Mouse (Mus musculus): ENCODE measurements around the gene Dnah2.

Gene Dnah2

DNA sequence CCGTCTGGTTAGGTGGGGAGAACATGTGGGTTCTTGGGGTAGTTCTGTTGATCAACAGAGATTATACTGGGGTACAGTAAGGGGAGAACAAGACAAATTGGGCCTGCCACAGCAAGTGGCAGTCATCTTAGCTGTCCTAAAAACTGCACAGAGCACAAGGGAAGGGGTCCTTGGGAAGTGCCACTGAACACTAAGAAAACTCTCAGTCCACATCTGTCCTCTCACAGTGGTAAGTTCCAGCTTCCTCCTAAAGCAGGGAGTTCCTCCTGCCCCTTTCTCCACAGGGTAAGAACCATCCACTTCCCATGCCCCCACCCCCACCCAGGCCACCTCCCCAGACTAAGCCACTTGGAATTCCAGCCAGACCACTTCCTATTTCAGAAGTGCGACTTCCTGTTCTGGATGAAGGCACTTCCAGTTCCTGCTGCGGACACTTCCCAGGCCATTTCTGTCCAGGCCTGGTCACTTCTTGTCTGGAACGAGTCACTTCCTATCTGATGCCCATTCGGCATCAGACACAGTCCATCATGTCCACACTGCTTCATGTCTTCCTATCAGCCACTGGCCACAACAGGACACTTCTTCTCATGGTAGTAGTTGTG is 5.7 kb upstream of the Dnah2 start:
- CTCF ChIA-PET: interaction anchor here in 2 of 4 experiments (0.7 to 0.8 kb wide), 3 partner anchors 33 to 200 kb away, joined by 3 to 4 read pairs (median 4); no protein-coding TSS in a partner anchor
- POLR2A ChIA-PET: interaction anchor here in 1 of 4 experiments (0.7 to 21.3 kb wide), 7 partner anchors 11 to 614 kb away, joined by 3 to 263 read pairs (median 3); partner anchors contain the start of genes Trp53 and Wrap53

DNA sequence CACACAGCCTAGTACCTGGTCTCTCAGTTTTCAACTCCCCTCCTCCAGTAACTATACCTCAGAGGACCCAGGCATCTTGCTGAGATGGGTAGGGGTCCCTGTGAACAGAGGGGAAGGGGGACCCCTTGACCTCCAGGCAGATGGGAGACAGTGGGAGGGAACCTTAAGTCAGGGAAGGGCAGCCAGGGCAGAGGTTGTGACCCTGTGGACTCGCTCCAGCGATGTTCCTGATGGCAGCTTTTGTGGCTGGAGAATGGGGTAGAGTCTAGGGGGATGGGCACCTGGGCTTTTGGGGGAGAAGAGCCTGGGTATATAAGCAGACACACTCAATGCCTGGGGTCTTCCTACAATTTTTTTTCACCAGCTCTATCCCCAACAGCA is 4.4 kb upstream of the Dnah2 start:
- CTCF ChIA-PET: interaction anchor here in 1 of 4 experiments (0.5 kb wide), 2 partner anchors 37 to 59 kb away, joined by 4 to 8 read pairs; no protein-coding TSS in a partner anchor
- POLR2A ChIA-PET: interaction anchor here in 3 of 4 experiments (0.7 to 21.3 kb wide), 9 partner anchors 8 to 334 kb away, joined by 3 to 263 read pairs (median 6); partner anchors contain the start of genes Trp53 (in 1 of the 3) and Wrap53 (in 1 of the 3)

DNA sequence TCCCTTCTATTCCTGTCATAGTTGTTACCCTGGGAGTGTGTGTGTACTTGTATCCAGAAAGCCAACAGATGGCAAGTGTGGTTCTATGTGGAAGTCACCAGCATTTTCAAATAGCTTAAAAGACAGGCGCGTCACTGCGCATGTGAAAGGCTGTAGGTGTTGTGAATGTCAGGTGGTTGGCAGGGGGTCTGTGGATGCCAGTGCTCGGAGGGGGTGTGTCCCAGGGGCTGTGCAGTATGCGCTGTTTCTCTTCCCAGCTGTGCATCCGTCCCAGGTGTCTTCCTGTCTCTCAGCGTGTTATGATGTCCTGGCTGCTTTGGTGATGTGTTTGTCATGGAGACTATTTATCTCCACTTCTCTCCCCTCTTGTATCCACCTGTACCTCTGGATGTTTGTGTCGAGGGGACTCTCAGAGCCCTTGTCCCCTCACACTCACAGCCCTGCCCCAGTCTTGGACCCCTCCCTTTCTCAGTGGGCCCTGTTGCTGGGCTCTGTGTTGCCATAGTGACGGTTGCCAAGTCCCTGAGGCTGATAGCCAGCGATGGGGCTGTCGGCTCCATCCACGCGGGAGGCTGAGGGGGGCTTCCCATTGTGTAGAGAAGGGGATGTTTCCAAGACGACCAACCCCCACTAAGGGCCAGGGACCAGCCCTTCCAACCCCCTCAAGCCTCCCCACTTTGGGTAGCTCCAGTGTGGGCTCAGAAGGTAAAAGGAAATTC is 3.9 kb upstream of the Dnah2 start:
- ChIA-PET POLR2A (interaction anchor here in 3 of 4 experiments (0.6 to 10.6 kb wide), 9 partner anchors 7 to 36 kb away, joined by 3 to 110 read pairs (median 6); partner anchors contain the start of genes Trp53 (in 2 of the 3), Wrap53 (in 2 of the 3) and Efnb3 (in 1 of the 3)), CTCF (interaction anchor here in 1 of 4 experiments (0.5 kb wide), 2 partner anchors 37 to 60 kb away, joined by 4 to 8 read pairs; no protein-coding TSS in a partner anchor)

- ChIA-PET POLR2A (interaction anchor here in 3 of 4 experiments (0.5 to 10.6 kb wide), 12 partner anchors 9 to 154 kb away, joined by 3 to 110 read pairs (median 6); partner anchors contain the start of genes Efnb3 (in 2 of the 3), Trp53 (in 2 of the 3) and Wrap53 (in 2 of the 3)), CTCF (interaction anchor here in 2 of 4 experiments (0.6 to 0.9 kb wide), 3 partner anchors 8 to 166 kb away, joined by 3 to 4 read pairs (median 3); no protein-coding TSS in a partner anchor)
These were observed 2.4 kb upstream of the Dnah2 start for GRCm38 (mm10) chr11:69551310-69551709.

DNA sequence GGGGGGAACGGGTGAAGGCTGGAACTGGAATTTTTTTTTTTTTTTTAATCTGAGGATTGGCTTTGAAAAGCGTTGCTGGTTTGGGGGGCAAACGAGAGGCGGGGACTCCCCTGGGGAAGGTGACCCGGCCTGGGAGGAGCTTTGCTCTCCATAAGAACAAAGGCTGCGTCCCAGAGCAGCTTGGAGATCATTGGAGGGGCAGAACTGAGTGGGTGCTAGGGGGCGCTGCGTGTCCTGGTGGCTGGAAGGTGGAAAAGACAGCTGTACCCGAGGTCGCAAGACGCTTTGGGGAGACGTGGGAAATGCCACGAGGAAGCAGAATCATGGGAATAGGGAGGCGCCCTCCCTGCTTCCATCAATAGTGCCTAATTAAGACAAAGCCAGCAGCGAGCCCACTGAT is 1.8 kb downstream of the Dnah2 start:
- CTCF ChIA-PET: interaction anchor here (0.5 to 4.0 kb wide), 73 partner anchors 9 to 1058 kb away, joined by 3 to 38 read pairs (median 4); partner anchors contain the start of genes Trp53 (in 4 of the 4), Wrap53 (in 4 of the 4), Efnb3 (in 3 of the 4) and Sat2 (in 3 of the 4)
- POLR2A ChIA-PET: interaction anchor here (0.6 to 10.6 kb wide), 71 partner anchors 9 to 479 kb away, joined by 3 to 110 read pairs (median 4); partner anchors contain the start of genes Efnb3 (in 4 of the 4), Trp53 (in 3 of the 4), Wrap53 (in 3 of the 4) and Atp1b2 (in 2 of the 4)

GRCm38 (mm10) chr11:69546423-69547053 is 2.4 kb downstream of the Dnah2 start:
- CTCF ChIA-PET: interaction anchor here (0.5 to 4.0 kb wide), 73 partner anchors 9 to 1059 kb away, joined by 3 to 38 read pairs (median 4); partner anchors contain the start of genes Trp53 (in 4 of the 4), Wrap53 (in 4 of the 4), Efnb3 (in 3 of the 4) and Fxr2 (in 2 of the 4)
- POLR2A ChIA-PET: interaction anchor here (0.5 to 10.6 kb wide), 75 partner anchors 9 to 578 kb away, joined by 3 to 110 read pairs (median 4); partner anchors contain the start of genes Efnb3 (in 4 of the 4), Trp53 (in 3 of the 4), Wrap53 (in 3 of the 4) and Atp1b2 (in 2 of the 4)

DNA sequence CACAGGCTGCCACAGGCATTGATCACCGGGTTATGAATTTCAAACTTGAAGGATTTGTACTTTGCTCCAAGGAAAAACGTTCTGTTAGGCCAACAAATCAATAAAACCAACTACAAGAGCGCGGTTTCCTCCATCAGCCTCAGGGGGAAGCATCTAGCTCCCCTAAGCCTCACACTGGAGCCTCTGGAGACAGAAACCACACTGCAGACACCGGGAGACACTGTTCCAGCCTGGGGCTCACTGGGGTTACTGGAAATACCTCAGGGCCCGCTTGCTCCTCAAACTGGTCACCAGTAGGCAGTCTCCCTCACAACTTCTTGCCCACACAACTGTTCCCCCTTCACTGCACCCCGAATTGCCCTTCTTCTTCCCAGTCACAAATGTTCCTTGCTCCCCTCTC is 3.0 kb downstream of the Dnah2 start:
- ChIA-PET POLR2A (interaction anchor here (0.5 to 10.6 kb wide), 43 partner anchors 8 to 664 kb away, joined by 3 to 110 read pairs (median 6); partner anchors contain the start of genes Efnb3 (in 4 of the 4), Trp53 (in 3 of the 4), Wrap53 (in 3 of the 4) and Gps2 (in 2 of the 4)), CTCF (interaction anchor here (0.6 to 4.0 kb wide), 41 partner anchors 8 to 631 kb away, joined by 3 to 38 read pairs (median 5); partner anchors contain the start of genes Efnb3 (in 3 of the 4), Atp1b2 (in 1 of the 4), Fxr2 (in 1 of the 4) and Mpdu1 (in 1 of the 4))

DNA sequence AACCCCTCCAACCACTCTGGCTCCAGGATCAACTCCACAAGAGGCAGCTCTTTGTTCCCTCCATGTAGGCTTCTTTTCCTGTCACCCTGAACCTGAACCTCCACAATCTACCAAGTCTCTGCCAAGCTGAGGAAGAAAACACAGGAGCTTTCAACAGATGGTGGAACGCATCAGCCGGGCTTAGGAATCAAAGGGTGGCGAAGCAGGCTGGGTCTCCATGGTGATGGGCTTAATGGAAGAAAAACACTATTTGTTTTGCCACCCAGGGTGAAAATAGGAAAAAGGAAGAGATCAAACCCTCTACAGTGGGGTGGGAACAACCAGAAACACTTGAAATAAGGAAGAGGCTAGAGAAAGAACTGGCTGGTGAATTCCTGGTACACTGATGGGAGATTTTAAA is 5.3 kb downstream of the Dnah2 start:
- ChIA-PET POLR2A (interaction anchor here in 2 of 4 experiments (0.8 to 10.6 kb wide), 5 partner anchors 14 to 220 kb away, joined by 3 to 110 read pairs (median 3); partner anchors contain the start of genes Cntrob (in 1 of the 2), Efnb3 (in 1 of the 2), Trappc1 (in 1 of the 2) and Trp53 (in 1 of the 2)), CTCF (interaction anchor here in 1 of 4 experiments (0.6 to 1.7 kb wide), 3 partner anchors 37 to 278 kb away, joined by 3 to 6 read pairs (median 4); partner anchors contain the start of genes Trp53 and Wrap53)

DNA sequence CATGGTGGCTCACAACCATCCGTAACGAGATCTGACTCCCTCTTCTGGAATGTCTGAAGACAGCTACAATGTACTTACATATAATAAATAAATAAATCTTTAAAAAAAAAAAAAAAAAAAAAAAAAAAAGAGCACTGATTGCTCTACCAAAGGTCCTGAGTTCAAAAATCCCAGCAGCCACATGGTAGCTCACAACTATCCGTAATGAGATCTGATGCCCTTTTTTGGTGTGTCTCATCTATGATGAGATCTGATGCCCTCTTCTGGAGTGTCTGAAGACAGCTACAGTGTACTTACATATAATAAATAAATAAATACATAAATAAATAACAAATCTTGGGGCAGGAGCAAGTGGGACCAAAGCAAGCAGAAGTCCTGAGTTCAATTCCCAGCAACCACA is 7.2 kb downstream of the Dnah2 start:
- ChIA-PET CTCF (interaction anchor here in 3 of 4 experiments (0.6 to 1.2 kb wide), 7 partner anchors 15 to 1042 kb away, joined by 3 to 14 read pairs (median 6); partner anchors contain the start of genes Trp53 (in 1 of the 3) and Wrap53 (in 1 of the 3)), POLR2A (interaction anchor here (0.6 to 1.6 kb wide), 17 partner anchors 10 to 442 kb away, joined by 3 to 11 read pairs (median 3); partner anchors contain the start of genes Trp53 (in 3 of the 4), Wrap53 (in 3 of the 4) and Tnfsf13 (in 1 of the 4))

- ChIA-PET POLR2A (interaction anchor here (0.6 to 1.6 kb wide), 15 partner anchors 9 to 375 kb away, joined by 3 to 11 read pairs (median 3); partner anchors contain the start of genes Cntrob (in 1 of the 4), Gps2 (in 1 of the 4) and Trappc1 (in 1 of the 4)), CTCF (interaction anchor here in 3 of 4 experiments (0.6 to 0.8 kb wide), 4 partner anchors 73 to 488 kb away, joined by 3 to 6 read pairs (median 5); no protein-coding TSS in a partner anchor)
These were observed 8.2 kb downstream of the Dnah2 start for GRCm38 (mm10) chr11:69540700-69541099.

- ChIA-PET CTCF (interaction anchor here in 3 of 4 experiments (0.6 to 0.9 kb wide), 5 partner anchors 11 to 164 kb away, joined by 3 to 4 read pairs (median 3); no protein-coding TSS in a partner anchor), POLR2A (interaction anchor here in 2 of 4 experiments (0.6 to 0.7 kb wide), 3 partner anchors 45 to 70 kb away, joined by 3 to 5 read pairs (median 4); partner anchors contain the start of genes Trp53 (in 1 of the 2) and Wrap53 (in 1 of the 2))
These were observed 13.9 kb downstream of the Dnah2 start for GRCm38 (mm10) chr11:69534990-69535389.

DNA sequence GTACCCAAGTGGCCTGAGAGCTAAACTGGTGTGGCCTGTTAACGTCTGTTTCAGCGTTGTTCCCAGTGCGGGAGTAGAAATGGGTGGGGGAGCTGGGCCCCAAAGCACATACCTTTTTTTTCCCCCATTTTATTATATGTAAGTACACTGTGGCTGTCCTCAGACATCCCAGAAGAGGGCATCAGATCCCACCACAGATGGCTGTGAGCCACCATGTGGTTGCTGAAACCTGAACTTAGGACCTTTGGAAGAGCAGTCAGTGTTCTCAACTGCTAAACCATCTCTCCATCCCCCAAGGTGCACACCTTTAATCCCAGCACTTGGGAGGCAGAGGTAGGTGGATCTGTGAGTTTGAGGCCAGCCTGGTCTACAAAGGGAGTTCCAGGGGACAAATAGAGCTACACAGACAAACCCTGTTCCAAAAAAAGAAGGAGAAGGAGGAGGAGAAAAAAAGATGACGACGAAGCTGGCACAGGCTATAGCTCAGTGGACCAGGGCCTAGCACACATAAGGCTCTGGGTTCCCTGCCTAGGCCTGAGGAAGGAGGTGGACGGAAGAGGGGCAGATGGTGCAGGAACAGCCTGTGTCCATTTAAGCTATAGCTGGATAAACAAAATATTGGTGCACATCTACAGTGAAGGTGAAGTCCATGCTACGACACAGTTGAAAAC is 16.3 kb downstream of the Dnah2 start:
- ChIA-PET CTCF (interaction anchor here (0.6 to 5.1 kb wide), 17 partner anchors 14 to 275 kb away, joined by 3 to 38 read pairs (median 3); no protein-coding TSS in a partner anchor), POLR2A (interaction anchor here (0.6 to 4.5 kb wide), 16 partner anchors 8 to 133 kb away, joined by 3 to 15 read pairs (median 4); partner anchors contain the start of genes Trp53 (in 2 of the 4), Wrap53 (in 2 of the 4), Efnb3 (in 1 of the 4) and Sat2 (in 1 of the 4))

GRCm38 (mm10) chr11:69530755-69531154 is 18.2 kb downstream of the Dnah2 start:
- ChIA-PET POLR2A (interaction anchor here (0.7 to 4.5 kb wide), 22 partner anchors 10 to 1056 kb away, joined by 3 to 15 read pairs (median 5); partner anchors contain the start of genes Trp53 (in 3 of the 4), Wrap53 (in 3 of the 4), Efnb3 (in 1 of the 4) and Sox15 (in 1 of the 4)), CTCF (interaction anchor here (0.6 to 5.1 kb wide), 36 partner anchors 8 to 418 kb away, joined by 3 to 38 read pairs (median 3); partner anchors contain the start of genes Sat2 (in 2 of the 4), Efnb3 (in 1 of the 4) and Sox15 (in 1 of the 4))

GRCm38 (mm10) chr11:69530281-69530680 is 18.6 kb downstream of the Dnah2 start:
- CTCF ChIA-PET: interaction anchor here (0.6 to 5.1 kb wide), 30 partner anchors 9 to 419 kb away, joined by 3 to 38 read pairs (median 4); partner anchors contain the start of gene Sox15 (in 1 of the 4)
- POLR2A ChIA-PET: interaction anchor here (0.7 to 4.5 kb wide), 24 partner anchors 9 to 1055 kb away, joined by 3 to 15 read pairs (median 4); partner anchors contain the start of genes Trp53 (in 3 of the 4), Wrap53 (in 3 of the 4), Efnb3 (in 1 of the 4) and Sox15 (in 1 of the 4)

DNA sequence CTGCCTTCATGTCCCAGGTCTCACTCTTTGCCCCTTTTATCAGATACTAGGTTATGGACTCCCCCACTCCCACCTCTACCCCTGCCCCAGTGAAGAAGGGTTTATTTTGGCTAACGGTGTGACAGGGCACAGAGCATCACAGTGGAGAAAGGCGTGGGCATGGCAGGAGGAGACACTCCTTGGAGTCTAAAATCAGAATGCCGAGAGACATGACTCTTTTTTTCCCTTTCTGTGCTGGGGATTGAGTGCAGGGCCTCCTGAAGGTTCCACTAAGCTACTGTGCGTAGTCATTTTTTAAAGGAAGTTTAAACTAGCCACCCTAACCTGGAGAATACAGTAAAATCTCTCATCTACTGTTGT is 20.9 kb downstream of the Dnah2 start:
- CTCF ChIA-PET: interaction anchor here in 3 of 4 experiments (0.6 to 1.3 kb wide), 3 partner anchors 14 to 66 kb away, joined by 3 to 4 read pairs (median 3); no protein-coding TSS in a partner anchor
- POLR2A ChIA-PET: interaction anchor here in 3 of 4 experiments (0.7 to 1.6 kb wide), 5 partner anchors 10 to 513 kb away, joined by 3 read pairs; no protein-coding TSS in a partner anchor

Measured in embryonic stem cell, embryonic (primary cell).